Comparison of ENCODE assay signal across 8 mouse cellular contexts in genomic region chr16:90220892-90221431, GRCm38 (mm10). TPM values are rescaled to one million over a fixed set of nuclear protein-coding genes. Genes with fewer than 3 reads are reported as not detected.
DNase-seq lines count a peak whose midpoint lies in the region; ATAC-seq and TF ChIP-seq lines count a peak whose summit lies in the region.

No protein-coding gene starts in this region.

- H3K4me2 ChIP-seq in heart, embryonic 12.5 days, result peak overlapping the region; percentile 86
- peak overlapping the region; percentile 67 for H3K4me2 ChIP-seq in limb, embryonic 11.5 days (ENCODE audit: low read depth, severe bottlenecking)
- H3K4me2 ChIP-seq in midbrain, embryonic 14.5 days (ENCODE audit: low read length), result peak overlapping the region; percentile 91

- peak overlapping the region; percentile 67 for H3K27ac ChIP-seq in cortical plate, adult 2 months (ENCODE audit: insufficient read depth, low read length)
- peak overlapping the region; percentile 95 for H3K27ac ChIP-seq in heart, embryonic 12.5 days (ENCODE audit: poor library complexity, severe bottlenecking)
- H3K27ac ChIP-seq in limb, embryonic 11.5 days (replicated peaks; ENCODE audit: low read depth, low read length), result peak overlapping the region; percentile 85
- peak overlapping the region; percentile 89 for H3K27ac ChIP-seq in midbrain, embryonic 14.5 days (replicated peaks; ENCODE audit: low read depth, low read length)

- H3K9me3 ChIP-seq in E14TG2a.4 (ENCODE audit: low read length), result no peaks in the 10 kb centered on the region
- H3K9me3 ChIP-seq in heart, embryonic 12.5 days (replicated peaks), result no peaks in the 10 kb centered on the region
- no peaks in the 10 kb centered on the region for H3K9me3 ChIP-seq in limb, embryonic 11.5 days (ENCODE audit: control insufficient read depth, low read length)
- H3K9me3 ChIP-seq in midbrain, embryonic 14.5 days (ENCODE audit: control insufficient read depth, low read length), result no peaks in the 10 kb centered on the region

- ATAC-seq in heart, embryonic 12.5 days (ENCODE audit: insufficient number of reproducible peaks, low FRiP score), result peak; percentile 92
- ATAC-seq in limb, embryonic 11.5 days (ENCODE audit: insufficient number of reproducible peaks, low FRiP score, low TSS enrichment, low read depth), result peak; percentile 88
- peak; percentile 85 for ATAC-seq in midbrain, embryonic 14.5 days (ENCODE audit: low FRiP score, low TSS enrichment)

- intact Hi-C loops in heart, postnatal 25 days (cut with DNase I), result loop anchor here (1.0 kb wide), 1 partner anchor 62 kb away; no protein-coding TSS in a partner anchor

- no peak for TF ChIP-seq POLR2A in cortical plate, adult 2 months (IDR thresholded peaks at IDR 0.05; ENCODE audit: extremely low read depth, insufficient read depth, low read length)

- peak overlapping the region; percentile 94 for H3K4me3 ChIP-seq in E14TG2a.4 (replicated peaks; ENCODE audit: low read length)
- H3K4me3 ChIP-seq in cortical plate, adult 2 months (ENCODE audit: insufficient read depth, low read length), result peak overlapping the region; percentile 99
- peak overlapping the region; percentile 88 for H3K4me3 ChIP-seq in heart, embryonic 12.5 days
- H3K4me3 ChIP-seq in limb, embryonic 11.5 days (ENCODE audit: low read depth, low read length), result peak overlapping the region; percentile 88
- H3K4me3 ChIP-seq in midbrain, embryonic 14.5 days (replicated peaks; ENCODE audit: low read depth, low read length), result peak overlapping the region; percentile 85

- TF ChIP-seq CTCF in E14TG2a.4 (conservative IDR thresholded peaks at IDR 0.05; ENCODE audit: low read length), result no peak
- TF ChIP-seq CTCF in cortical plate, adult 2 months (IDR thresholded peaks at IDR 0.05; ENCODE audit: extremely low read depth, insufficient read depth, low read length), result no peak

- under 1% methylated on average over 52 of the region's 52 CpGs for WGBS in heart, embryonic 12.5 days
- under 1% methylated on average over 52 of the region's 52 CpGs for WGBS in limb, embryonic 11.5 days
- WGBS in midbrain, embryonic 14.5 days, result under 1% methylated on average over 51 of the region's 52 CpGs

- H3K27me3 ChIP-seq in E14TG2a.4 (ENCODE audit: insufficient read depth, low read length), result no peaks in the 10 kb centered on the region
- no peaks in the 10 kb centered on the region for H3K27me3 ChIP-seq in heart, embryonic 12.5 days (replicated peaks)
- H3K27me3 ChIP-seq in limb, embryonic 11.5 days (ENCODE audit: control insufficient read depth, insufficient read depth, low read length), result no peaks in the 10 kb centered on the region; the same call in 1 of the 2 replicates
- H3K27me3 ChIP-seq in midbrain, embryonic 14.5 days (ENCODE audit: control insufficient read depth, insufficient read depth, low read length), result no peaks in the 10 kb centered on the region

- H3K9ac ChIP-seq in heart, embryonic 12.5 days, result peak overlapping the region; percentile 96
- peak overlapping the region; percentile 89 for H3K9ac ChIP-seq in limb, embryonic 11.5 days (ENCODE audit: low read length)
- H3K9ac ChIP-seq in midbrain, embryonic 14.5 days (replicated peaks; ENCODE audit: low read length), result peak overlapping the region; percentile 91

- H3K36me3 ChIP-seq in E14TG2a.4 (ENCODE audit: insufficient read depth, low read length), result peaks cover 44% of the 10 kb centered on the region
- peaks cover 29% of the 10 kb centered on the region for H3K36me3 ChIP-seq in heart, embryonic 12.5 days
- H3K36me3 ChIP-seq in limb, embryonic 11.5 days (ENCODE audit: control insufficient read depth, insufficient read depth, low read length), result peaks cover 9% of the 10 kb centered on the region
- peaks cover 19% of the 10 kb centered on the region for H3K36me3 ChIP-seq in midbrain, embryonic 14.5 days (ENCODE audit: control insufficient read depth, insufficient read depth, low read length)

- peaks cover 76% of the 10 kb centered on the region for H3K4me1 ChIP-seq in E14TG2a.4 (replicated peaks; ENCODE audit: low read depth, low read length)
- peaks cover 2% of the 10 kb centered on the region; the same call in 1 of the 2 replicates for H3K4me1 ChIP-seq in cortical plate, adult 2 months (ENCODE audit: control insufficient read depth, insufficient read depth, low read length)
- H3K4me1 ChIP-seq in heart, embryonic 12.5 days (replicated peaks), result peaks cover 21% of the 10 kb centered on the region
- H3K4me1 ChIP-seq in limb, embryonic 11.5 days (ENCODE audit: control insufficient read depth, insufficient read depth, low read length), result 0 out of 2 replicates have a peak, but pooled peaks cover 3% of the 10 kb centered on the region
- peaks cover 15% of the 10 kb centered on the region for H3K4me1 ChIP-seq in midbrain, embryonic 14.5 days (ENCODE audit: control insufficient read depth, insufficient read depth, low read length)

- peak; percentile 96 for DNase-seq in heart, adult 11 months
- DNase-seq in heart, postnatal 25 days (ENCODE audit: low spot score), result no peak
- peak; percentile 61 for DNase-seq in limb, embryonic 11.5 days (ENCODE audit: low spot score)
- peak; percentile 57 for DNase-seq in midbrain, embryonic 14.5 days
- DNase-seq in B cell, adult 2 months, result no peak

RNA-seq across cellular contexts. Expression of gene Sod1, which starts 0.4 kb away (rescaled TPM):
- 100 to 1,000 TPM; 445 to 458 TPM for total RNA-seq in heart, postnatal 25 days (2021)
- 758 and 779 TPM in 2 replicates for polyA plus RNA-seq in cortical plate, adult 2 months (2012; rRNA removed)
- 875 and 884 TPM in 2 replicates for polyA plus RNA-seq in heart, embryonic 12.5 days (2016; fragmentation: Nextera tagmentation; extraction: Ambion mirVana)
- 1,355 and 1,400 TPM in 2 replicates for polyA plus RNA-seq in limb, embryonic 11.5 days (2014; fragmentation: Nextera tagmentation; extraction: Ambion mirVana)
- polyA plus RNA-seq in midbrain, embryonic 14.5 days (2014; fragmentation: Nextera tagmentation; extraction: Ambion mirVana), result 866 and 988 TPM in 2 replicates

Comparison
In these comparisons a context has a peak if more than half of its experiments do, and no peak if none do; other contexts are left out.
1. DNase-seq: peak in heart, adult 11 months (single experiment), limb, embryonic 11.5 days (single experiment) and midbrain, embryonic 14.5 days (single experiment); none in heart, postnatal 25 days (single experiment) and B cell, adult 2 months (0 of 2).
2. Peak in every context shown above with its lines, with median percentiles within 50 percentile points of each other: H3K4me3 ChIP-seq, H3K27ac ChIP-seq, ATAC-seq, H3K4me2 ChIP-seq and H3K9ac ChIP-seq.